ENCODE assay signal across 25 mouse cellular contexts in the genomic region with DNA sequence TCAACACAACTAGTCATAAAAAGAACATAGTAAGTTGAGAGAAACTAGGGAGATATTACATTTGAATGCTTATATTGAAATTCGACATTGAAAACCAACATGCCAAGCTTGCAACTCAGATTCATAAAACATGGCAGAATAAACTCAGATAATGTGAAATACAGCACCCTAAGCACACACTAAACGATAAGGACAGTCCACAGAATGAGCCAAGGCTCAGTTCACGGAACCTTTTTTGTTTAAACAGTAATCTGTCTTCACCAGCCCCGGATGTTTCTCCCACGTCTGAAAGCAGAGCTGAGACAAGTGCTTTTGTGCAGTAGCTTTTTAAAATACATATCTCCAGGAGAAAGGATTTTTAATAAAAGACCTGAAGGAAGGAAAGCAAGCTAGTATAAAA. TPM values are rescaled to one million over a fixed set of nuclear protein-coding genes. Genes with fewer than 3 reads are reported as not detected.
DNase-seq lines count a peak whose midpoint lies in the region; ATAC-seq lines count a peak whose summit lies in the region.
"Had no signal": no experiment of that assay in that cellular context is flagged by ENCODE, and none has a peak within 500 bp of the region (broad histone marks: within the 10 kb centered on the region; RNA-seq: fewer than 3 reads in every experiment).

No protein-coding gene starts in this region.

- no peaks in the 10 kb centered on the region for H3K9me3 ChIP-seq in midbrain, embryonic 11.5 days (ENCODE audit: control insufficient read depth, low read length)
- no peaks in the 10 kb centered on the region for H3K9me3 ChIP-seq in midbrain, embryonic 10.5 days (replicated peaks)
- no peaks in the 10 kb centered on the region for H3K9me3 ChIP-seq in stomach, embryonic 16.5 days (replicated peaks; ENCODE audit: control insufficient read depth, low read length)
- no peaks in the 10 kb centered on the region for H3K9me3 ChIP-seq in liver, embryonic 11.5 days (ENCODE audit: control insufficient read depth, low read length)
- H3K9me3 ChIP-seq: embryonic facial prominence, embryonic 13.5 days; embryonic facial prominence, embryonic 15.5 days; forebrain, embryonic 10.5 days; forebrain, embryonic 12.5 days; G1E had no signal

- H3K27ac ChIP-seq in midbrain, embryonic 11.5 days (ENCODE audit: low read depth, low read length), result no peak overlapping the region
- H3K27ac ChIP-seq in midbrain, embryonic 10.5 days (replicated peaks), result no peak overlapping the region
- no peak overlapping the region for H3K27ac ChIP-seq in stomach, embryonic 16.5 days (ENCODE audit: low read length)
- no peak overlapping the region for H3K27ac ChIP-seq in liver, embryonic 11.5 days (ENCODE audit: low read depth, low read length)
- H3K27ac ChIP-seq: embryonic facial prominence, embryonic 13.5 days; embryonic facial prominence, embryonic 15.5 days; forebrain, embryonic 10.5 days; forebrain, embryonic 12.5 days had no signal

- no peaks in the 10 kb centered on the region for H3K27me3 ChIP-seq in midbrain, embryonic 11.5 days (ENCODE audit: control insufficient read depth, insufficient read depth, low read length)
- no peaks in the 10 kb centered on the region for H3K27me3 ChIP-seq in midbrain, embryonic 10.5 days (ENCODE audit: low read depth, poor library complexity, severe bottlenecking)
- H3K27me3 ChIP-seq in stomach, embryonic 16.5 days (ENCODE audit: control insufficient read depth, insufficient read depth, low read length), result no peaks in the 10 kb centered on the region
- no peaks in the 10 kb centered on the region for H3K27me3 ChIP-seq in liver, embryonic 11.5 days (replicated peaks; ENCODE audit: control insufficient read depth, insufficient read depth, low read length)
- H3K27me3 ChIP-seq: embryonic facial prominence, embryonic 13.5 days; embryonic facial prominence, embryonic 15.5 days; forebrain, embryonic 12.5 days had no signal

- H3K36me3 ChIP-seq in midbrain, embryonic 11.5 days (ENCODE audit: control insufficient read depth, insufficient read depth, low read length), result no peaks in the 10 kb centered on the region
- H3K36me3 ChIP-seq in midbrain, embryonic 10.5 days, result no peaks in the 10 kb centered on the region
- H3K36me3 ChIP-seq in stomach, embryonic 16.5 days (ENCODE audit: control insufficient read depth, insufficient read depth, low read length), result no peaks in the 10 kb centered on the region
- no peaks in the 10 kb centered on the region for H3K36me3 ChIP-seq in liver, embryonic 11.5 days (ENCODE audit: control insufficient read depth, insufficient read depth, low read length)
- H3K36me3 ChIP-seq: embryonic facial prominence, embryonic 13.5 days; embryonic facial prominence, embryonic 15.5 days; forebrain, embryonic 10.5 days; forebrain, embryonic 12.5 days; G1E had no signal

- no peak overlapping the region for H3K4me2 ChIP-seq in midbrain, embryonic 11.5 days
- no peak overlapping the region for H3K4me2 ChIP-seq in stomach, embryonic 16.5 days (ENCODE audit: low read depth, low read length)
- no peak overlapping the region for H3K4me2 ChIP-seq in liver, embryonic 11.5 days
- H3K4me2 ChIP-seq: embryonic facial prominence, embryonic 13.5 days; embryonic facial prominence, embryonic 15.5 days; forebrain, embryonic 12.5 days had no signal

- no peak for ATAC-seq in midbrain, embryonic 11.5 days (ENCODE audit: low FRiP score)
- ATAC-seq in stomach, embryonic 16.5 days (ENCODE audit: insufficient read depth, low FRiP score), result peak; percentile 72; the same call in 1 of the 2 replicates
- no peak for ATAC-seq in liver, embryonic 11.5 days (replicated peaks; ENCODE audit: low FRiP score)
- ATAC-seq: activated CD4-positive, CD25-positive, alpha-beta regulatory T cell, adult 4 months; CD4-positive, CD25-positive, alpha-beta regulatory T cell, adult 4 months; forebrain, embryonic 14.5 days; forebrain, embryonic 16.5 days; Patski had no signal

- 82% methylated on average over 5 of the region's 5 CpGs for WGBS in midbrain, embryonic 11.5 days
- 83% methylated on average over 5 of the region's 5 CpGs for WGBS in midbrain, embryonic 10.5 days
- WGBS in stomach, embryonic 16.5 days, result 23% methylated on average over 5 of the region's 5 CpGs
- WGBS in liver, embryonic 11.5 days, result 57% methylated on average over 5 of the region's 5 CpGs

- no peak overlapping the region for H3K4me3 ChIP-seq in midbrain, embryonic 11.5 days (ENCODE audit: low read depth, low read length)
- H3K4me3 ChIP-seq in midbrain, embryonic 10.5 days, result no peak overlapping the region
- no peak overlapping the region for H3K4me3 ChIP-seq in stomach, embryonic 16.5 days (replicated peaks; ENCODE audit: low read length)
- no peak overlapping the region for H3K4me3 ChIP-seq in liver, embryonic 11.5 days (ENCODE audit: low read depth, low read length)
- H3K4me3 ChIP-seq: embryonic facial prominence, embryonic 13.5 days; embryonic facial prominence, embryonic 15.5 days; erythroblast, embryonic 14.5 days; forebrain, embryonic 10.5 days; forebrain, embryonic 12.5 days had no signal

- no peak overlapping the region for H3K9ac ChIP-seq in midbrain, embryonic 11.5 days (ENCODE audit: low read length)
- H3K9ac ChIP-seq in stomach, embryonic 16.5 days (ENCODE audit: low read length), result no peak overlapping the region
- H3K9ac ChIP-seq in liver, embryonic 11.5 days (ENCODE audit: low read depth, low read length), result no peak overlapping the region
- H3K9ac ChIP-seq: embryonic facial prominence, embryonic 13.5 days; embryonic facial prominence, embryonic 15.5 days; forebrain, embryonic 12.5 days had no signal

- H3K4me1 ChIP-seq in midbrain, embryonic 11.5 days (ENCODE audit: control insufficient read depth, insufficient read depth, low read length), result no peaks in the 10 kb centered on the region
- no peaks in the 10 kb centered on the region for H3K4me1 ChIP-seq in midbrain, embryonic 10.5 days
- H3K4me1 ChIP-seq in stomach, embryonic 16.5 days (ENCODE audit: control insufficient read depth, insufficient read depth, low read length), result no peaks in the 10 kb centered on the region
- no peaks in the 10 kb centered on the region for H3K4me1 ChIP-seq in liver, embryonic 11.5 days (replicated peaks; ENCODE audit: control insufficient read depth, insufficient read depth, low read length)
- H3K4me1 ChIP-seq: embryonic facial prominence, embryonic 13.5 days; embryonic facial prominence, embryonic 15.5 days; forebrain, embryonic 10.5 days; forebrain, embryonic 12.5 days had no signal

- peak; percentile 45 for DNase-seq in midbrain, embryonic 11.5 days (ENCODE audit: low spot score, missing footprints)
- DNase-seq in midbrain, embryonic 10.5 days (ENCODE audit: low spot score), result no peak
- DNase-seq in liver, embryonic 11.5 days (ENCODE audit: low spot score), result no peak
- no peak for DNase-seq in frontal cortex, postnatal 14 days (ENCODE audit: low spot score in 2 of 2)
- DNase-seq: adrenal gland, adult 8-10 months; adrenal gland, postnatal 14 days; adrenal gland, postnatal 36 days; B cell, adult 2 months; cerebellum, adult 18-20 months; cerebellum, adult 8-10 months; cerebellum, adult 9-11 months; cerebellum, postnatal 36 days; embryo, embryonic 11 days had no signal

RNA-seq across cellular contexts. Expression of gene St8sia6, which starts 14.7 kb away (rescaled TPM):
- polyA plus RNA-seq in midbrain, embryonic 11.5 days (2014; fragmentation: Nextera tagmentation; extraction: Ambion mirVana), result 0.18 and 0.20 TPM in 2 replicates
- 0.27 and 0.38 TPM in 2 replicates for polyA plus RNA-seq in midbrain, embryonic 10.5 days (2016; fragmentation: Nextera tagmentation; extraction: Ambion mirVana)
- polyA plus RNA-seq in stomach, embryonic 16.5 days (2015; fragmentation: Nextera tagmentation; extraction: Ambion mirVana), result 0.50 and 0.80 TPM in 2 replicates
- 0.07 and 0.16 TPM in 2 replicates for polyA plus RNA-seq in liver, embryonic 11.5 days (2014; fragmentation: Nextera tagmentation; extraction: Ambion mirVana)
- polyA plus RNA-seq: erythroblast, embryonic 14.5 days; G1E had no signal
